Mouse (Mus musculus) common myeloid progenitor, adult 5-6 weeks (primary cell): ENCODE results near the gene Pigh. TPM values are rescaled to one million over a fixed set of nuclear protein-coding genes. Genes with fewer than 3 reads are reported as not detected.
A peak's percentile ranks its signal among the peaks of the same experiment; 100 is the strongest.

Experiments
- ATAC-seq: replicated peaks from 2 replicates; pipeline ENCODE4 v1.8.0; 2016; ENCODE audit warnings: low read depth, mild to moderate bottlenecking, moderate TSS enrichment, inconsistent platforms; ENCODE audit not compliant: poor library complexity, severe bottlenecking
- total RNA-seq: library from RNA; stranded (forward); fragments of 200-1000, 187-1606 nt; gene quantifications from 2 replicates; pipeline ENCODE4 v1.2.3, GENCODE M21; 2017

Pigh gene
- total RNA-seq, result 23.6 and 25.6 TPM in 2 replicates

DNA sequence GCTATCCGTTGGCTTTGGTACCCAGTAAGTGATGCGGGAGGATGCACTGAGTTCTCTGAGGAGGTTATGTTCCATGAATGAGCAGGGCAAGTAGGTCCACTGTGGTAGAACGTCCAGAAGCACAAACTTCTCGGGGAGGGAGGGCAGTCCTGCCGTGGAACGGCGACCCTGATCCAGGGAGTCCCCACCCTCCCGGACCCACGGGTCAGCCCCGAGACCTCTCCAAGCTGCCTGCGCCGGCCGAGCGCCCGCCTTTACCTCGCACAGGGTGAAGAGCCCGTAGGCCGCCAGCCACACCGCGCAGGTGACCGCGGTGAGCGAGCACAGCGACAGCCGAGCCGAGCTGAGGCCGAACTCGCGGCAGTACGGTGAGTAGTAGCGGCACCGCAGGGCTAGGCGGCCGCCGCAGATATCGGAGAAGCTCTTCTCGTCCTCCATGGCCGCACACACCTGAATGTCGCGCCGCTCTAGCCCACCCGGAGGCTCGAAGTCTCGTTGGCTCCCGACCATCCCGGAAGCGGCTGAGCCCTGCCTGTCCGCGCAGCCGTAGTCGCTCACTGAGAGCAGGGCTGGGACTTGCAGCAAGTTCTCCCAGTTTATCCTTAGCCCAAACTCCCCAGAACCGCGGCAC, at the start of gene Pigh:
Gene Pigh (minus strand): TSS at position 470 of the 631 bp plus-strand sequence.
- peak; percentile 94 for ATAC-seq

DNA sequence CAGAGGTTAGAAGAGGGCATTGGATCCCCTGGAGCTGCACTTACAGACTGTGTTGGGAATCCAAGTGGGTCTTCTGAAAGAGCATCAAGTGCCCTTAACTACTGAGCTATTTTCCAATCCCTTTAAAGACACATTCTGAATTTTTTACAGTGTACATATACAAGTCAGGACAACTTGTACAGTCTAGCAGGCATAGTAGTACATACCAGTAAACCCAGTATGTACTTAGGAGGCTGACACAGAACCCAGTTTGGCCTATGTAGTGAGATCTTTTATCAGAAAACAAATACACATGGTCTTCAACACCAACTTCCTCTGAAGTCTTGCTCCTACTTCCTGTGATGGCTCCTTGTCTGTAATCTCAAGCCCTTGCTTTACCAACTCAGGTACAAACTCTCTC, 49.5 kb upstream of the Pigh start:
- no peak for ATAC-seq

DNA sequence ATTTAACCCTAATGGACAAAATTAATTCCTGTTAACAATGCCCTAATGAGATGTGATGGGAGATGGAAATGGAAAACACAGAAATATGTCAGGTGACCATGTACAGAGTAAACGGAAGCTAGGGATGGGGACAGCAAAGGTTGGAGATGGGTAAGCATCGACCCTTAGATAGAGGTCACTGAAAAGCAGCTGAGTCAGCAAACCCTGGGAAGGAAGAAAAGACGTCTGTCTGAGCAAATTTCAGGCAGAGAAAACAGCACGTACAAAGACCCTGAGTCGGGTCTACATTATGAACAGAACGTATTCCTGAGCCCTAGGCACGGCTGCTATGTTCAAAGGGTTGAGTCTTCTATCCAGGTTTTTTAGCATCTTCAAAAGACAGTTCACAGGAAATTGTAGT, 47.5 kb upstream of the Pigh start:
- no peak for ATAC-seq

DNA sequence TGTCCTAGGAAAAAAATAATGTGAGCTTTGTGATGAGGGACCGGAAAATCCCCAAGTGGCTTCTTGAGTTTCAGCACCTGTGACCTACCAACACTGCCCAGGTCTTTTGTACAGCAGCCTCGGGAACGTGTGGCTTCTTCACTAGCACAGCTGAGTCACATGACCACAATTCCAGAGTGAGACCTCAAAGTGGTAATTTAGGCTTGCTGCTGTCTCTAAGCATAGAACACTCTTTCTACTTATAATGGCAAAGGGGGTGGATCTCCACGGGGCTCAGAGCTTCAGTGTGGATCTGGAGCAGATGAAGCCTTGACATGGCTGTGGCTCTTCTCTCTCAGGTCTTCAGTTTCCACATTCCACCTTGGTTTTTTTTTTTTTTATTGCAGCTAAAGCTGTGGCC, 45.7 kb upstream of the Pigh start:
- no peak for ATAC-seq

DNA sequence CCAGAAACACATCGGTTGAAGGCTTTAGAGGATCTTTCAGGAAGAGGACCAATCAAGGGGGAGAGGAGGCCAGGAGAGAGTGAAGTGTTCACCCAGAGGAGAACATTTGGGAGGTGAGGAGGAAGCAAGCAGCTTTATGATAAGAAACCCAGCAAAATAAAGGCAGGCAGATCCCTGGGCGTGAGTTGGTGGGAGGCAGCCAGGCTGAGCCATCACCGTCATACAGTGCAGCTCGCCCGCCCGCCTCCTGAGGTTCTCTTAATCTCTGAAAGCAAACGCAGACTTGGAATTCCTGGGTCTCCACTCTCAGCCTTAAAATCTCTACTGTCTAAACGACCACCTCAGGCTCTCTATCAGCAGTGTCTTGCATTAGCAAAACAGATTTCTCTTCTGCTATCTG, 45.2 kb upstream of the Pigh start:
- ATAC-seq, result no peak

DNA sequence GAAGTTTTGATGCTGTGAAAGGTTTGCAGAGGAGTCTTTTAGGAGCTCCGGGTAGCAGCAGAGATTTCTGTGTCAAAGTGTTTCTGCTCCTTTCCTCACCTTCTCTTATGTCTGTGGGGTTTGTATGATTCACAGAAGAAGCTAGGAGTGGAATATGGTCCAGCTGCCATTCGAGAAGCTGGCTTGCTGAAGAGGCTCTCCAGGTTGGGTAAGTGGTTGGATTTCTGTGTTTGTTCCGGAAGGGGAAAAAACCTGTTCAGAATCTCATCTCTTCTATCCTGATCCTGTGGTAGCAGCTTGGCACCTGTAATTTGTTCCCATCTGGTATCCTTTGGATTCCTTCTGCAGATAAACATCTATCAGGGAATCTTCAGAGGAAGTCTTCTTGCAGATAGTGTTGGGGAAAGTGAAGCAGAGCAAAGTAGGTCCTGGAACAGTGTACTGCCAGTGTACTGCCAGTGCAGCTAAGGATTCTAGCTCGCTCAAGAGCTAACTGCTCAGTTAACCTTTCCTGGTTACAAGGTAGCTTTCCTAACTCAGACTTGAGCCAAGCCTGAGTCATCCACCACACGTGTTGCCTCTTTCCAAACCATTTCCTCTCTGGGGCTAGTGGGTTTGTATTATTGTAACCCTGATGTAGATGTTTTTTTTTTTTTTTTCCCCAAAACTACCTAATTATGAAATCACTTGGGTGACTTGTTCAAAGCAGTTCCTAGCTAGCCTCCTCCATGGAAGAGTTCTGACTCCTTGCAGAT, 42.4 kb upstream of the Pigh start:
- ATAC-seq, result peak; percentile 63

DNA sequence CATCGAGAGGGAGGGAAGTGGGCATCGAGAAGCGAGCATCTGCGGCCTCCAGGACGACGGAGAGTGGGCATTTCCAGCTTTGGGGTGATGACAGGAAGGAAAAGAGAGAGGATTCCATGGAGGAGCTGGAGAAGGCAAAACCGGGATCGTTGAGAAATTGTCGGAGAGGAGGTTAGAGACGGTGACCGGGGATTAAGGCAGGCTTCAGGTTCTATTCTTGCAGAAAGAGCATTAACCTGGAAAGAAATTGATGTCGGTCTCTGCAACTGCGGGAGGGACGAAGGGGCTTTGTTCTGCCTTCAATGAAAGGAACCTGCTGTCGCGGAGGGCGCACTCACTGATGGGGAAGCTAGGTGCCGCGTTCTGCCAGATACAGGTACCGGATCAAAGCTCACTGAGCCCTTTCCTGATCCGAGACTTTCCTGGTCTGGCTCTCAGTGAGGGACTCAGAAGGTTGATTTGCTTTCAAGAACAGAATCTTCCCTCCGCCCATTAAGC, 41.8 kb upstream of the Pigh start:
- ATAC-seq, result no peak

DNA sequence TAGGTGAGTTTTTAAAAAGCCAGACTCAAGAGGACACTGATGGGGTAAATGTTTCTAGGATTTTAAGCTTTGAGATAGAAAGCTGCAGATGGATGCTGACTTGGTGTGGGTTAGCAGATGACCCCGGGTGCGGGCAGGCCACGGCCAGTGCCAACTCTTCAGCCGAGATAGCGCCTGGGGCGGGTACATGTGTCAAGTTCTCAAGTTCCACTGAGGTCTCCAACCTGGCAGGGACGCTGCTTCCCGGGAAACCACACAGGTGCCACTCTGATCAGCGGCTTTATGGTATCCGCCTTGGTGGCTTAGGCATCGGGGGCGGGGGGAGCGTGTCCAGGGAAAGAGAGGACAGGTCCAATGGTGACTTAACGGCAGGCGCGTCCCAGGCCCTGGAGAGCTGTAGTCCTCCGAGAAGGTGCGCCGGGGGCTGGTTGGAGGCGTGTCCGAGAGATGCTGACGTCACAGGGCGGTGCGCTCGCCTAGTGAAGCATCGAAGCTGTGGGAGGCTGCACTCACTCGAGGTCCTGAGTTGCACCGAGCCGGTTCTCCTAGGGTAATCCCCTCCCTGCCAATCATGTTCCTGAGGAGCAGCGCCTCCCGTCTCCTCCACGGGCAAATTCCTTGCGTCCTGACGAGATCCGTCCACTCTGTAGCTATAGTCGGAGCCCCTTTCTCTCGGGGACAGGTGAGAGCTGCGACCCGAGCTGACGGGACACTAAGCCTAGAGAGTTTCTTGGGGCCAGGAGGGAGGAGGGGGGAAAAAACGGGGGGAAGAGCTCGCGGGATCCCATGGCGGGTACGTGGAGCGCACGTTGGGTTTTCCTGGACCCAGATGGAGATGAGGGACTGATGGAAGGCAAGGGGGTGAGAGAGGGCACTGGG, 41.1 kb upstream of the Pigh start, which contains the start of gene Arg2:
Gene Arg2 (plus strand): TSS at position 479 of the 879 bp plus-strand sequence.
- peak; percentile 97 for ATAC-seq

DNA sequence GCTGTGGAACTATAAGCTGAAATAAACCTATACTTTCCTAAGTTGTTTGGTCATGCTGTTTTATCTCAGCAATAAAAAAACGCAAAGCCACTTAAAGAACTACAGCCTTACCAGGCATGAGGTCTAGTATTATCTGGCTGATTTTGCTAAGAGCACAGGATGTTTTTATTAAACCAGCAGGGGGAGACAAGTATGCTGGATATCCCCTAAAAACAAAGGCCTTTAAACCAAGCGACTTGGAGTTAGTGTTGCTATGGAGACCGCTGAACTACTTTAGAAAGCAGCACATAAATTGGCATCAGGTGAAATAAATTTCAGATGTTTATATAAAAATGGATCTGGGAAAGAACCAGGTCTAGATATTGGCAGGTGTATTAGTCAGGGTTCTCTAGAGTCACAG, 33.4 kb upstream of the Pigh start:
- peak; percentile 77; the same call in 1 of the 2 replicates for ATAC-seq

DNA sequence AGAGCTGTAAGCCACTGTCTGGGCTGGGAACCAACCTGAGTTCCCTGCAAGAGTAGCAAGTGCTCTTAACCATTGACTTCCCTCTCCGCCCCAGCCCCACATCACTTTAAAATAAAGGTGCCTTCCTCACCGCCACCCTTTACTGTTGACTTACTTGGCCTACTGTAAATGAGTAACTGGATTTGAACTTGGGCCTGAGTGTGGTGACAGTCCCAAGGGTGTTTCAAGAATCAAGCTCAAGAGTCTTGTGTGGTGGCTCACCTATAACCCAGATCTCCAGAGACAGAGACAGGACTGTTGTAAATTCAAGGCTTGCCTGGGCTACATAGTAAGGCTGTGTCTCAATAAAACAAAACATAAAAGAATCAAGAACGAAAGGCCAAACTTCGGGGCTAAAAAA, 29.5 kb upstream of the Pigh start:
- ATAC-seq, result no peak

DNA sequence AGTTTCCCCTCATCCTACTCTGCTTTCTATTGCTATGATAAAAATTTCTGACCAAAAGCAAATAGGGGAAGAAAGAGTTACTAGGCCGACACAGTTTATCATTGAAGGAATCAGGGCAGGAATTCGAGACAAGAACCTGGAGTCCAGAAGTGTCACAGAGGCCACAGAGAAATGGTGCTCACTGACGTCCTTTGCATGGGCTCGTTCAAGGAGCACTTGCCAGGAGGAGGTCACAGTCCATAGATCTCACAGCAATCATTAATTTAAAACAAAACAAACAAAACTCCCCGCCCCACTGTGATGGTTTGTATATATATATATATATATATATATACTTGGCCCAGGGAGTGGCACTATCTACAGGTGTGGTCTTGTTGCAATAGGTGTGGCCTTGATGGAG, 15.9 kb upstream of the Pigh start:
- ATAC-seq, result no peak

DNA sequence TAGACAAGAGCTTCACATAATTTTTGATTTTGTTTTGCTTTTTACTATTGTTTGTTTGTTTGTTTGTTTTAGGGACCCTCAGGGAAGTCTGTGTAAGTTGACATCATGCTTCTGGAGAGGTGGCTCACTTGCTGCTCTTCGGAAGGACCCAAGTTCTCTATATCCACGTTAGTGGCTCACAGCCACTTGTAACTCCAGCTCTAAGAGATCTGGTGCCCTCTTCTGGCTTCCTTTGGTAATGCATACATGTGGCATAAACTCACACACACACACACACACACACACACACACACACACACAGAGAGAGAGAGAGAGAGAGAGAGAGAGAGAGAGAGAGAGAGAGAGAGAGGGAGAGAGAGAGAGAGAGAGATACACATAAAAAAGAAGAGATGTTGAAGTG, 15.1 kb upstream of the Pigh start:
- no peak for ATAC-seq

DNA sequence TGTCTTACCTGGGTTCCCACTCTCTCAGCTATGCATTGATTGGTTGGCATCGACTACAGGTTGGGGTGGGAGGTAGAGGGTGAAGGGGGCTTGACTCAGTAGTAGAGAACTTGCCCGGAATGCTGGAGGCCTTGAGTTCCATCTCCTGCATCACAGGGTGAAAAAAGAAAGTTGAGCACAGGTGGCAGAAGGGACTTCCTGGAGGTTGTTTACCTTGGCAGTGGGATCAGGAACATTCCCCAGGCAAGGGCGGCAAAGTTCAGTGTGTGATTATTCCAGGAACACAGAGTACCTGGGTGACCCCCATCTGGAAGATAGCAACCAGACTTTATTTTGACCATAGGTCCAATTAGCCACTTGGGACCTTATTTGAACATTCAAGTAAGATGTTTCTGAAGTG, 14.3 kb upstream of the Pigh start:
- no peak for ATAC-seq

DNA sequence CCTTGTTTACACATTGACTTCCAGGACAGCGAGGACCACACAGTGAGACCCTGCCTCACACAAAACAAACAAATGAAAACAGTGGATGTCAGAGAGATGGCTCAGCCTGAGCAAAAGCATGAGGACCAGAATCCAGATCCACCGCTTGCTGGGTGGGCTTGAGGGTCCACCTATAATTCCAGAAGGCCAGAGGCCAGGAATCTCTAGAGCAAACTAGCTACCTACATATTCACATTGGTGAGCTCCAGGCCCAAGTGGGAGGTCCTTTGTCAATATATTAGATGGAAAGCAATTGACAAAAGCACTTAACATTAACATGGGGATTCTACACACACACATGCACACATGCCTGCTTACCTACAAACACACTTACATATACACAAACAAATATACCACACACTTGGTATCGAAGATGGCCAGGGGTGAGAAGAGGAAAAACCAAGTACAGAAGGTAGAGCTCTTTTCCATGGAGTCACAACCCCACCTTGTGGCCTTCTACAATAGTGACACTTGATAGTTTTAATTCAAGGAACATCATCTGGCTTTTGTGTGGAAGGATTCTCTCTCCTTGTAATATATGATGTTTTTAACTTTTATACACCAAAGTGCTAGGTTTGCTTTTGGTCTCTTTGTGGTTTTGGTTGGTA, 7.8 kb upstream of the Pigh start:
- ATAC-seq, result peak; percentile 87

DNA sequence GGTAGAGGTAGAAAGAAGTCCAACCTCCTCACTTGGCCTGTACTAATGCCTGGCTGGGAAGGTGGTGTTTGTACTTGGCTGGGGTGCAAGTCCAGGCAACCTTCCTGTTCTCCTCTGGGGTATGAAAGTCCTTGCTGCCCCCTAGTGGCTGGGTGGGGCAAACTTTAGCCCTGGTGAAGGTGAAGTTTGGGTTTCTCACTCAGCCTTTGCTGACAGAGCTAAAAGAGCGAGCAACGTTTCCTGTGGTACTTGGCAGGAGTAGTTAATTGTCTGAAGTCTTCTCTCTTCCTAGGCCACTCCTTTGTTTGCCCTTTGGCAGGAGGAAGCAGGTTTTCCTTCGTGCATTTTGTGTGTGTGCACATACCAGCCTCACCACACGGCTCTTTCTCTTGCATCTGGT, 3.1 kb upstream of the Pigh start:
- peak; percentile 61 for ATAC-seq

DNA sequence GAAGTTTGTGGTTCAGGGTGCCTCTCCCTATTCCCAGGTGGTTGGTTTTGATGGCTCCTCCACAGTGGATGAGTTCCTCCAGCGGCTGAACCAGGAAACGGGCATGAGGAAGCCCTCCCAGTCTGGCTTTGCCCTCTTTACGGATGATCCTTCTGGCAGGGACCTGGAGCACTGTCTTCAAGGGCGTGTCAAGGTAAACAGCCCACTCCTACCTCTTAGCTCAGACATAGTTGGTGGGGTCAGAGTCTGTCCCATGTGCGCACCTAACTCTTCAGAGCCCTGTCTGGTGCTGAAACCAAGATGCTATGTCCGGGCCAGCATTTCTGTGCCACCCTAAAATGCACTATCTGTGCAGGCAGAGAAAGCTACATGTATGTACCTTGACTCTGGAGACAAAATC, 16.1 kb downstream of the Pigh start:
- ATAC-seq, result no peak

DNA sequence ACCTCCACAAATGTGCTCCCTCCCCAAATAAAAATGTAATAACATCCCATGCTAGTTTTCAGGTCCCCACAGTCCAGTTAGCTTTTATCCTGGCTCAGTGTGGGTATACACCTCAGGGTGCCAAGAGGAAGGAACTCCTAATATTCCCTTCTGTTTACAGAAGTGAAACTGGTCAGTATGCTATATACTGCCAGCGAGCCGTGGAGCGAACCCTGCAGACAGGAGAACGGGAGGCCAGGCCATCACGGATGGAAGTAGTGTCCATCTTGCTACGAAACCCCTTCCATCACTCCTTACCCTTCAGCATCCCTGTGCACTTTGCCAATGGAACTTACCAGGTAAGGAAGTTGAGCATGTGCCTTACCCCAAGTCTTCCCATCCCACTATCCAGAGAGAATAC, 16.9 kb downstream of the Pigh start:
- ATAC-seq, result peak; percentile 39; the same call in 1 of the 2 replicates

DNA sequence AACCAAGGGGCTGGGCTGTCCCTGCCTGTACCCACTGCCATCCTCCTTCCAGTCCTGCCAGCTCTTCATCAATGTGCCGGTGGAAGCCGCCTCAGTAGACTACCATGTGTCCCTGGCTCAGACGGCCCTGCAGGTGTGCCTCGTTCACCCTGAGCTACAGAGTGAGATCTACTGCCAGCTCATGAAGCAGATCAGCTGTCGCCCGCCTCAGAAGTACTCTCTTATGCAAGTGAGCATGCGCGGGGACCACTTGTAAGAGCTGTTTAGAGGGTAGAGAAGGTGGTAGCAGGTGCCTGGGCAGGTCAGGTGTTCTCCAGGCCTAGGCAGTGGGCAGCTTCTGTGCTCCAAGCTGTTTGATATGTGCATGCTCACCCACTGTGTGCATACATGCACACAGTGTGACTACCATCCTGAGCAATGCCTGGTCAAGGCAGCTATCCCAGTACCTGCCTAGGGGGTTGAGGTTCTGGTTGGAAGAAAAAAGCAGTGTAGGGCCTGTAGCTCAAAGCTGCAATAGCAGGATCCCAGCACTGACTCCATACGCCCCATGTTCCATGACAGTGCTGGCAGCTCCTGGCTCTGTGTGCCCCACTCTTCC, 18.6 kb downstream of the Pigh start:
- ATAC-seq, result no peak

DNA sequence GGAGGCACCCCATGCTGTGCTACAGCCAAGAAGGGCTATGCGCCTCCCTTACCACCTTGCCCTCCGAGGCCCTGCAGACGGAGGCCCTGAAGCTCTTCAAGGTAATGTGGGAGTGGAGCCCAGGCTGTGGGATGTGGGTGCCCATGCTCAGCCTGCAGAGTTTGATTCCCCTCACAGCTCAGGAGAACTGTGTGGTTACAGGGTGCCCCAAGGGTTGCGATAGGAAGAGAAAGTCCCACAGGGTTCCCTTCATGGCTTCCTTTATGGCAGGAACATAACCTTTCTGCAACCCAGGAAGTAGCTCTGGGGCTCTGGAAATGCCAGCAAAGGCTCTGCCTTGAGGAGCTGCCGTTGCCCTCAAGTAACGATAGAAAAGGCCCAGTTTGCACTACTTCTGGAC, 19.5 kb downstream of the Pigh start:
- peak; percentile 58 for ATAC-seq

DNA sequence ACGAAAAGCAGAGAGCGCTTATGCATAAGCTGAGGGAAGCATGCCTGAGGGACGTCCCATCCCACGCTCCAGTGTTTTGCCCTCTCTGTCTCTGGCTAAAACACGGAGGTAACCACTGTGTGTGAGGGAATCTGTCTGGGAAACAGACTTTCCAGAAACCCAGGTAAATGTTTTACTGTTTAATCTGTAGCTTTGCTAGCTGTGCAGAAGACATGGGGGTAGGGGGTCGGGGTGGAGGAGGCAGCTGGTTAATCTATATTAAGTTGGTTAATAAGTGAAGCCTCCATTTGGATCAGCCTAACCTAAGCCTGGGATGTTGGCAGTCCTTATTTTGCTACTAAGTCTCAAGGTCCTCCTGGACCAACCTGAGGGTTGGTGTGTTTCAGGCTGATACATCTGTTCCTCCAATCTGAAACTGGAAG, 20.3 kb downstream of the Pigh start:
- no peak for ATAC-seq
